11 mouse cellular contexts compared by ENCODE assay signal in genomic region chrX:167049191-167049968, GRCm38 (mm10).
A peak's percentile ranks its signal among the peaks of the same experiment; 100 is the strongest.
DNase-seq lines count a peak whose midpoint lies in the region; ATAC-seq lines count a peak whose summit lies in the region.
"Had no signal": no experiment of that assay in that cellular context is flagged by ENCODE, and none has a peak within 500 bp of the region (broad histone marks: within the 10 kb centered on the region; RNA-seq: fewer than 3 reads in every experiment).

No protein-coding gene starts in this region.

- H3K4me2 ChIP-seq in hindbrain, embryonic 16.5 days (ENCODE audit: low read length), result no peak overlapping the region
- H3K4me2 ChIP-seq in heart, embryonic 16.5 days (ENCODE audit: low read depth, low read length), result no peak overlapping the region
- no peak overlapping the region for H3K4me2 ChIP-seq in midbrain, embryonic 11.5 days
- H3K4me2 ChIP-seq: embryonic facial prominence, embryonic 12.5 days had no signal

- H3K4me1 ChIP-seq in hindbrain, embryonic 10.5 days (replicated peaks), result peaks cover 4% of the 10 kb centered on the region; the same call in 1 of the 2 replicates
- no peaks in the 10 kb centered on the region for H3K4me1 ChIP-seq in hindbrain, embryonic 16.5 days (ENCODE audit: control insufficient read depth, insufficient read depth, low read depth, low read length)
- no peaks in the 10 kb centered on the region for H3K4me1 ChIP-seq in heart, embryonic 16.5 days (ENCODE audit: control insufficient read depth, insufficient read depth, low read length)
- no peaks in the 10 kb centered on the region for H3K4me1 ChIP-seq in midbrain, embryonic 11.5 days (ENCODE audit: control insufficient read depth, insufficient read depth, low read length)
- H3K4me1 ChIP-seq: embryonic facial prominence, embryonic 12.5 days had no signal

- H3K27ac ChIP-seq in hindbrain, embryonic 10.5 days, result no peak overlapping the region
- no peak overlapping the region for H3K27ac ChIP-seq in hindbrain, embryonic 16.5 days (ENCODE audit: low read depth, low read length)
- peak overlapping the region; percentile 55 for H3K27ac ChIP-seq in heart, embryonic 16.5 days (ENCODE audit: low read length)
- H3K27ac ChIP-seq in midbrain, embryonic 11.5 days (ENCODE audit: low read depth, low read length), result no peak overlapping the region
- H3K27ac ChIP-seq: embryonic facial prominence, embryonic 12.5 days had no signal

- no peaks in the 10 kb centered on the region for H3K36me3 ChIP-seq in hindbrain, embryonic 10.5 days
- H3K36me3 ChIP-seq in hindbrain, embryonic 16.5 days (ENCODE audit: control insufficient read depth, insufficient read depth, low read length), result no peaks in the 10 kb centered on the region
- no peaks in the 10 kb centered on the region for H3K36me3 ChIP-seq in heart, embryonic 16.5 days (ENCODE audit: control insufficient read depth, insufficient read depth)
- H3K36me3 ChIP-seq in midbrain, embryonic 11.5 days (ENCODE audit: control insufficient read depth, insufficient read depth, low read length), result no peaks in the 10 kb centered on the region
- H3K36me3 ChIP-seq: embryonic facial prominence, embryonic 12.5 days had no signal

- ATAC-seq in hindbrain, embryonic 16.5 days, result no peak
- no peak for ATAC-seq in heart, embryonic 16.5 days (replicated peaks; ENCODE audit: extremely low read depth, insufficient read depth, low FRiP score)
- peak; percentile 83 for ATAC-seq in midbrain, embryonic 11.5 days (ENCODE audit: low FRiP score)

- peak; percentile 13 for DNase-seq in hindbrain, embryonic 10.5 days (ENCODE audit: low spot score)
- DNase-seq in CD4-positive, CD25-positive, alpha-beta regulatory T cell, adult 2 months (ENCODE audit: low read depth, low spot score), result peak; percentile 15
- DNase-seq in midbrain, embryonic 11.5 days (ENCODE audit: low spot score, missing footprints), result peak; percentile 83
- no peak for DNase-seq in adrenal gland, postnatal 4 days (ENCODE audit: low spot score in 2 of 2)
- no peak for DNase-seq in frontal cortex, postnatal 25 days (ENCODE audit: low spot score in 2 of 2)
- DNase-seq in adrenal gland, adult 18-20 months (ENCODE audit: low spot score in 2 of 2), result no peak
- DNase-seq: kidney, adult 9 months; thymus, adult 18-20 months had no signal

- 77% methylated on average over 5 of the region's 5 CpGs for WGBS in hindbrain, embryonic 10.5 days
- 65% methylated on average over 5 of the region's 5 CpGs for WGBS in hindbrain, embryonic 16.5 days
- WGBS in heart, embryonic 16.5 days, result 57% methylated on average over 5 of the region's 5 CpGs
- WGBS in midbrain, embryonic 11.5 days, result 71% methylated on average over 5 of the region's 5 CpGs

- H3K9me3 ChIP-seq in hindbrain, embryonic 10.5 days, result no peaks in the 10 kb centered on the region
- no peaks in the 10 kb centered on the region for H3K9me3 ChIP-seq in hindbrain, embryonic 16.5 days (ENCODE audit: control insufficient read depth, low read length)
- H3K9me3 ChIP-seq in heart, embryonic 16.5 days (replicated peaks; ENCODE audit: control insufficient read depth, low read length), result no peaks in the 10 kb centered on the region
- no peaks in the 10 kb centered on the region for H3K9me3 ChIP-seq in midbrain, embryonic 11.5 days (ENCODE audit: control insufficient read depth, low read length)
- H3K9me3 ChIP-seq: embryonic facial prominence, embryonic 12.5 days had no signal

- H3K27me3 ChIP-seq in hindbrain, embryonic 10.5 days (ENCODE audit: insufficient read depth, poor library complexity, severe bottlenecking), result peaks cover 79% of the 10 kb centered on the region
- 0 out of 2 replicates have a peak, but pooled peaks cover 2% of the 10 kb centered on the region for H3K27me3 ChIP-seq in hindbrain, embryonic 16.5 days (replicated peaks; ENCODE audit: control insufficient read depth, insufficient read depth, low read length)
- no peaks in the 10 kb centered on the region for H3K27me3 ChIP-seq in heart, embryonic 16.5 days (ENCODE audit: control insufficient read depth, insufficient read depth, low read length)
- peaks cover 17% of the 10 kb centered on the region for H3K27me3 ChIP-seq in midbrain, embryonic 11.5 days (ENCODE audit: control insufficient read depth, insufficient read depth, low read length)

- H3K9ac ChIP-seq in hindbrain, embryonic 16.5 days (ENCODE audit: low read depth, low read length), result no peak overlapping the region
- no peak overlapping the region for H3K9ac ChIP-seq in heart, embryonic 16.5 days (ENCODE audit: low read length)
- H3K9ac ChIP-seq in midbrain, embryonic 11.5 days (ENCODE audit: low read length), result no peak overlapping the region
- H3K9ac ChIP-seq: embryonic facial prominence, embryonic 12.5 days had no signal

- H3K4me3 ChIP-seq in hindbrain, embryonic 10.5 days, result no peak overlapping the region
- no peak overlapping the region for H3K4me3 ChIP-seq in hindbrain, embryonic 16.5 days (ENCODE audit: low read length)
- no peak overlapping the region for H3K4me3 ChIP-seq in heart, embryonic 16.5 days (ENCODE audit: low read length)
- no peak overlapping the region for H3K4me3 ChIP-seq in midbrain, embryonic 11.5 days (ENCODE audit: low read depth, low read length)
- H3K4me3 ChIP-seq: embryonic facial prominence, embryonic 12.5 days had no signal

Comparison
In these comparisons a context has a peak if more than half of its experiments do, and no peak if none do; other contexts are left out.
1. DNase-seq: peak in hindbrain, embryonic 10.5 days (single experiment), CD4-positive, CD25-positive, alpha-beta regulatory T cell, adult 2 months (single experiment) and midbrain, embryonic 11.5 days (single experiment); none in adrenal gland, postnatal 4 days (0 of 2), frontal cortex, postnatal 25 days (0 of 2) and adrenal gland, adult 18-20 months (0 of 2).